Mouse (Mus musculus) heart, embryonic 12.5 days (tissue): ENCODE measurements around the gene Sez6. TPM values are rescaled to one million over a fixed set of nuclear protein-coding genes. Genes with fewer than 3 reads are reported as not detected.
A peak's percentile ranks its signal among the peaks of the same experiment; 100 is the strongest.

Experiments used
- ATAC-seq: fragments of 200-750 bp; cut with Nextera tagmentation; 2 replicates; pipeline ENCODE4 v1.8.0; 2017; ENCODE audit warnings: moderate TSS enrichment, moderate library complexity; ENCODE audit not compliant: insufficient number of reproducible peaks, low FRiP score
- H3K27ac ChIP-seq: fragments of 300-500 bp; sonication (generic); 2 replicates; pipeline ENCODE4 v1.5.1; 2016; ENCODE audit warnings: mild to moderate bottlenecking, moderate library complexity; ENCODE audit not compliant: poor library complexity, severe bottlenecking
- H3K27me3 ChIP-seq: fragments of 300-500 bp; sonication (generic); replicated peaks from 2 replicates; pipeline ENCODE4 v1.6.1; 2016; ENCODE audit warnings: mild to moderate bottlenecking, moderate library complexity
- H3K36me3 ChIP-seq: fragments of 300-500 bp; sonication (generic); 2 replicates; pipeline ENCODE4 v1.6.1; 2016; ENCODE audit warnings: mild to moderate bottlenecking, moderate library complexity
- H3K4me1 ChIP-seq: fragments of 300-500 bp; sonication (generic); replicated peaks from 2 replicates; pipeline ENCODE4 v1.6.1; 2016; ENCODE audit warnings: mild to moderate bottlenecking
- H3K4me2 ChIP-seq: fragments of 300-500 bp; sonication (generic); 2 replicates; pipeline ENCODE4 v1.6.1; 2016; ENCODE audit warnings: mild to moderate bottlenecking, moderate library complexity
- H3K4me3 ChIP-seq: fragments of 300-500 bp; sonication (generic); 2 replicates; pipeline ENCODE4 v1.5.1; 2016; ENCODE audit warnings: mild to moderate bottlenecking
- H3K9ac ChIP-seq: fragments of 300-500 bp; sonication (generic); 2 replicates; pipeline ENCODE4 v1.6.1; 2016; ENCODE audit warnings: mild to moderate bottlenecking, moderate library complexity
- H3K9me3 ChIP-seq: fragments of 300-500 bp; sonication (generic); replicated peaks from 2 replicates; pipeline ENCODE4 v1.6.1; 2016; ENCODE audit warnings: mild to moderate bottlenecking, moderate library complexity
- WGBS: fragments of 180-500 bp; shearing (Covaris S2); methylation state at CpG from one replicate; pipeline ENCODE4 v1.1.7; 2016; 5-methylcytosine and 5-hydroxymethylcytosine counted together
- polyA plus RNA-seq: library from polyadenylated mRNA; unstranded; fragments of >200 nt; fragmentation: Nextera tagmentation; extraction: Ambion mirVana; gene quantifications from 2 replicates; pipeline ENCODE4 v1.2.1, GENCODE M21; 2016

Gene Sez6
- polyA plus RNA-seq, 1 experiment from 2014 or later, result 0.18 TPM

- no peak overlapping the region for H3K9ac ChIP-seq
- 2% methylated on average over 4 of the region's 4 CpGs for WGBS
- peaks cover 48% of the 10 kb centered on the region for H3K27me3 ChIP-seq
Observed at GRCm38 (mm10) chr11:77967114-77967513, 36.5 kb downstream of the Sez6 start.

GRCm38 (mm10) chr11:77968786-77969185, 38.2 kb downstream of the Sez6 start:
- no peaks in the 10 kb centered on the region for H3K9me3 ChIP-seq
- no peak overlapping the region for H3K4me2 ChIP-seq
- no peak overlapping the region for H3K4me3 ChIP-seq
- 77% methylated on average over 1 of the region's 4 CpGs for WGBS
- H3K27ac ChIP-seq, result no peak overlapping the region
- H3K4me1 ChIP-seq, result peaks cover 19% of the 10 kb centered on the region
- H3K36me3 ChIP-seq, result no peaks in the 10 kb centered on the region
- no peak overlapping the region for H3K9ac ChIP-seq
- H3K27me3 ChIP-seq, result peaks cover 55% of the 10 kb centered on the region
- no peak for ATAC-seq

More at GRCm38 (mm10) chr11:77967114-77967513, 36.5 kb downstream of the Sez6 start:
- no peak overlapping the region for H3K4me2 ChIP-seq
- no peak overlapping the region for H3K4me3 ChIP-seq
- H3K36me3 ChIP-seq, result no peaks in the 10 kb centered on the region
- peaks cover 19% of the 10 kb centered on the region for H3K4me1 ChIP-seq
- no peaks in the 10 kb centered on the region for H3K9me3 ChIP-seq
- ATAC-seq, result 0 out of 2 replicates have a peak, but pooled peaks have one; percentile 24
- H3K27ac ChIP-seq, result no peak overlapping the region

- H3K9me3 ChIP-seq, result no peaks in the 10 kb centered on the region
- H3K27me3 ChIP-seq, result peaks cover 62% of the 10 kb centered on the region
- H3K27ac ChIP-seq, result no peak overlapping the region
- peaks cover 3% of the 10 kb centered on the region for H3K4me1 ChIP-seq
- ATAC-seq, result no peak
- no peak overlapping the region for H3K9ac ChIP-seq
- 83% methylated on average over 6 of the region's 6 CpGs for whole genome bisulfite sequencing
- H3K36me3 ChIP-seq, result no peaks in the 10 kb centered on the region
- H3K4me2 ChIP-seq, result no peak overlapping the region
- no peak overlapping the region for H3K4me3 ChIP-seq
Observed at GRCm38 (mm10) chr11:77970718-77971117, 40.1 kb downstream of the Sez6 start.

GRCm38 (mm10) chr11:77973520-77973919, 42.9 kb downstream of the Sez6 start:
- Histone ChIP-seq H3K27ac (no peak overlapping the region), H3K27me3 (peaks cover 74% of the 10 kb centered on the region), H3K36me3 (no peaks in the 10 kb centered on the region), H3K4me2 (no peak overlapping the region), H3K9ac (no peak overlapping the region), H3K4me3 (no peak overlapping the region), H3K9me3 (no peaks in the 10 kb centered on the region), H3K4me1 (no peaks in the 10 kb centered on the region)
- WGBS, result 75% methylated on average over 7 of the region's 7 CpGs
- ATAC-seq, result 0 out of 2 replicates have a peak, but pooled peaks have one; percentile 8

GRCm38 (mm10) chr11:77974325-77974724, 43.7 kb downstream of the Sez6 start:
- H3K27ac ChIP-seq, result no peak overlapping the region
- ATAC-seq, result no peak
- H3K4me3 ChIP-seq, result no peak overlapping the region
- WGBS, result 39% methylated on average over 15 of the region's 15 CpGs
- H3K9ac ChIP-seq, result no peak overlapping the region
- H3K27me3 ChIP-seq, result peaks cover 70% of the 10 kb centered on the region
- no peak overlapping the region for H3K4me2 ChIP-seq
- no peaks in the 10 kb centered on the region for H3K36me3 ChIP-seq
- no peaks in the 10 kb centered on the region for H3K9me3 ChIP-seq
- no peaks in the 10 kb centered on the region for H3K4me1 ChIP-seq

GRCm38 (mm10) chr11:77975873-77976272, 45.3 kb downstream of the Sez6 start:
- Histone ChIP-seq H3K4me1 (no peaks in the 10 kb centered on the region), H3K36me3 (no peaks in the 10 kb centered on the region), H3K4me2 (no peak overlapping the region), H3K9ac (no peak overlapping the region), H3K4me3 (no peak overlapping the region), H3K9me3 (no peaks in the 10 kb centered on the region), H3K27me3 (peaks cover 63% of the 10 kb centered on the region), H3K27ac (no peak overlapping the region)
- 28% methylated on average over 4 of the region's 4 CpGs for whole genome bisulfite sequencing
- ATAC-seq, result no peak

- ATAC-seq, result no peak
- 73% methylated on average over 6 of the region's 6 CpGs for whole genome bisulfite sequencing
- peaks cover 56% of the 10 kb centered on the region for H3K27me3 ChIP-seq
Observed at GRCm38 (mm10) chr11:77978161-77978560, 47.6 kb downstream of the Sez6 start.

GRCm38 (mm10) chr11:77979221-77979809, 48.7 kb downstream of the Sez6 start:
- no peak for ATAC-seq
- Histone ChIP-seq H3K4me3 (no peak overlapping the region), H3K36me3 (no peaks in the 10 kb centered on the region), H3K4me1 (no peaks in the 10 kb centered on the region), H3K27me3 (peaks cover 45% of the 10 kb centered on the region), H3K9ac (no peak overlapping the region), H3K4me2 (no peak overlapping the region), H3K27ac (no peak overlapping the region), H3K9me3 (no peaks in the 10 kb centered on the region)
- WGBS, result 73% methylated on average over 8 of the region's 8 CpGs

More at GRCm38 (mm10) chr11:77978161-77978560, 47.6 kb downstream of the Sez6 start:
- H3K36me3 ChIP-seq, result no peaks in the 10 kb centered on the region
- no peak overlapping the region for H3K4me2 ChIP-seq
- H3K9me3 ChIP-seq, result no peaks in the 10 kb centered on the region
- no peak overlapping the region for H3K27ac ChIP-seq
- no peaks in the 10 kb centered on the region for H3K4me1 ChIP-seq
- H3K9ac ChIP-seq, result no peak overlapping the region
- H3K4me3 ChIP-seq, result no peak overlapping the region

- no peak for ATAC-seq
- 32% methylated on average over 11 of the region's 11 CpGs for whole genome bisulfite sequencing
- Histone ChIP-seq H3K9me3 (no peaks in the 10 kb centered on the region), H3K4me1 (peaks cover 6% of the 10 kb centered on the region), H3K4me2 (no peak overlapping the region), H3K27me3 (peaks cover 32% of the 10 kb centered on the region), H3K27ac (no peak overlapping the region), H3K9ac (no peak overlapping the region), H3K4me3 (no peak overlapping the region), H3K36me3 (no peaks in the 10 kb centered on the region)
Observed at GRCm38 (mm10) chr11:77980281-77981204, 49.9 kb downstream of the Sez6 start.

GRCm38 (mm10) chr11:77981609-77982440, 51.2 kb downstream of the Sez6 start:
- Histone ChIP-seq H3K4me1 (peaks cover 9% of the 10 kb centered on the region), H3K9ac (peak overlapping the region; percentile 52; the same call in 1 of the 2 replicates), H3K4me3 (peak overlapping the region; percentile 99), H3K4me2 (peak overlapping the region; percentile 91), H3K27ac (peak overlapping the region; percentile 96), H3K27me3 (peaks cover 20% of the 10 kb centered on the region), H3K36me3 (peaks cover 6% of the 10 kb centered on the region), H3K9me3 (no peaks in the 10 kb centered on the region)
- ATAC-seq, result peak; percentile 87
- WGBS, result under 1% methylated on average over 29 of the region's 29 CpGs
